ENCODE assay signal across 17 mouse cellular contexts in the genomic region with DNA sequence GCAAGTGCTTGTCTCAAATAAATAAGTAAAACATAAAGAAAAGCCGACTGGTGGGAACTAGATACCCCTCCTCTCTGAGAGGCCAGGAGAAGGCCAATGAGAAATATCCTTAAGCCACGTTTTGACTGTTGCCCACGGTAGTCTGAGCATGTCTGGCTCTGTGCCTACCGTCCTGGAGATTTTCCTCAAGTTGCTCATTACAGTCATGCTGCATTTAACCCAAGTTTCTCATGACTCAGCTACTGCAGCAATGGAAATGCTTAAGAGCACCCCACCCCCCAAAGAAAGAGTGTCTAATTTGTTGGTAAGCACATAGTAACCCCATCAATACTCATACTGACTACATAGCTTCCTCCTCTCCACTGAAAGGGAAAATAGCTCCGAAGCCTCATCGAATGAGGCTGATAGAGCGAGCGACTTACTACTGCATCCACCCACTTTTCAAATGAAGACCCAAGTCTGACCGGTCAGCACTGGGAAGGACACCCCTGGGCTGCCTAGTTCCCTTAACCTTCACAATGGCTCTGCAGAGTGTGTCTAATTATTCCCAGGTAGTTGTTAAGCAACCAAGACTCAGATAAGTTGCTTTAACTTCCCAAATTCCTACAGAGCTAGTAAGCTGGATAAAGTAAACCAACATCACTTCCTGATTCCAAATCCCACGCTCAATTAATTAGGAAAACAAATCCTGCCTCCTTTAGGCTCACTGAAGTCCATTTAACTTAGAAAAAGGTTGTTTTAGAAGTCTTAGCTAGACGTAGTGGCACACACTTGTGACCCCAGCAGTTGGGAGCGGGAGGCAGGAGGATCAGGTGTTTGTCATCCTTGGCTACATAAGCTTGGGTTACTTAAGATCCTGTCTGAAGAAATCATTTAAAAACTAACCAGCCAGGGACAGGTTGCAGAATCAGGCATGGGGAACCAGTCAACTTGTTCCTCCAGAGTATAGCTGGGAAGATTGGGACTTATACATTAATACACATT. TPM values are rescaled to one million over a fixed set of nuclear protein-coding genes. Genes with fewer than 3 reads are reported as not detected.
DNase-seq lines count a peak whose midpoint lies in the region; ATAC-seq and TF ChIP-seq lines count a peak whose summit lies in the region.
"Had no signal": no experiment of that assay in that cellular context is flagged by ENCODE, and none has a peak within 500 bp of the region (broad histone marks: within the 10 kb centered on the region; RNA-seq: fewer than 3 reads in every experiment).

No protein-coding gene starts in this region.

- H3K9me3 ChIP-seq in hindbrain, embryonic 16.5 days (ENCODE audit: control insufficient read depth, low read length), result no peaks in the 10 kb centered on the region
- H3K9me3 ChIP-seq in hindbrain, embryonic 14.5 days (ENCODE audit: control insufficient read depth, low read length), result no peaks in the 10 kb centered on the region
- H3K9me3 ChIP-seq: hindbrain, embryonic 13.5 days; neural tube, embryonic 12.5 days had no signal

- 74% methylated on average over 12 of the region's 12 CpGs for WGBS in hindbrain, embryonic 16.5 days
- WGBS in hindbrain, embryonic 14.5 days, result 79% methylated on average over 12 of the region's 12 CpGs

- no peak overlapping the region for H3K9ac ChIP-seq in hindbrain, embryonic 16.5 days (ENCODE audit: low read depth, low read length)
- no peak overlapping the region for H3K9ac ChIP-seq in hindbrain, embryonic 14.5 days
- H3K9ac ChIP-seq: hindbrain, embryonic 13.5 days; liver, embryonic 14.5 days; neural tube, embryonic 12.5 days had no signal

- TF ChIP-seq CTCF in Patski (IDR thresholded peaks at IDR 0.05), result no peak

- no peak overlapping the region for H3K4me3 ChIP-seq in hindbrain, embryonic 16.5 days (ENCODE audit: low read length)
- no peak overlapping the region for H3K4me3 ChIP-seq in hindbrain, embryonic 14.5 days (replicated peaks; ENCODE audit: low read length)
- H3K4me3 ChIP-seq: hindbrain, embryonic 13.5 days; left cerebral cortex, adult 2 months; neural tube, embryonic 12.5 days had no signal

- H3K27ac ChIP-seq in hindbrain, embryonic 16.5 days (ENCODE audit: low read depth, low read length), result no peak overlapping the region; the same call in 1 of the 2 replicates
- H3K27ac ChIP-seq in hindbrain, embryonic 14.5 days, result no peak overlapping the region
- H3K27ac ChIP-seq: hindbrain, embryonic 13.5 days; left cerebral cortex, adult 2 months; liver, embryonic 14.5 days; macrophage; neural tube, embryonic 12.5 days had no signal

- H3K36me3 ChIP-seq in hindbrain, embryonic 16.5 days (ENCODE audit: control insufficient read depth, insufficient read depth, low read length), result no peaks in the 10 kb centered on the region
- H3K36me3 ChIP-seq in hindbrain, embryonic 14.5 days (replicated peaks; ENCODE audit: control insufficient read depth, insufficient read depth), result peaks cover 8% of the 10 kb centered on the region; the same call in 1 of the 2 replicates

- no peak for DNase-seq in hindbrain, embryonic 14.5 days (ENCODE audit: low spot score)
- peak; percentile 92 for DNase-seq in Patski (ENCODE audit: low read depth, low spot score)
- DNase-seq in kidney, adult 11 months, result peak; percentile 31
- DNase-seq in kidney, postnatal 10 days, result peak; percentile 53
- no peak for DNase-seq in right cerebral cortex, postnatal 14 days
- no peak for DNase-seq in heart, adult 18-20 months
- DNase-seq in frontal cortex, postnatal 36 days (ENCODE audit: low spot score in 2 of 2), result no peak
- DNase-seq: adrenal gland, adult 8-10 months; cerebellum, adult 8-10 months; thymus, adult 18-20 months had no signal

- no peaks in the 10 kb centered on the region for H3K27me3 ChIP-seq in hindbrain, embryonic 16.5 days (replicated peaks; ENCODE audit: control insufficient read depth, insufficient read depth, low read length)
- no peaks in the 10 kb centered on the region for H3K27me3 ChIP-seq in hindbrain, embryonic 14.5 days (ENCODE audit: control insufficient read depth, insufficient read depth, low read length)
- no peaks in the 10 kb centered on the region for H3K27me3 ChIP-seq in Patski
- H3K27me3 ChIP-seq: hindbrain, embryonic 13.5 days; neural tube, embryonic 12.5 days had no signal

- in situ Hi-C loops in Patski (cut with MboI; ENCODE audit: low pct_unique_long_range_greater_than_20kb), result loop anchor here (5.0 kb wide), 1 partner anchor 45 kb away; no protein-coding TSS in a partner anchor

- peaks cover 4% of the 10 kb centered on the region for H3K4me1 ChIP-seq in hindbrain, embryonic 16.5 days (ENCODE audit: control insufficient read depth, insufficient read depth, low read depth, low read length)
- peaks cover 6% of the 10 kb centered on the region; the same call in 1 of the 2 replicates for H3K4me1 ChIP-seq in hindbrain, embryonic 14.5 days (replicated peaks; ENCODE audit: control insufficient read depth, insufficient read depth, low read length)
- H3K4me1 ChIP-seq: neural tube, embryonic 12.5 days had no signal

- CTCF ChIA-PET in Patski (lab: Charles Lee), result interaction anchor here (1.1 to 2.0 kb wide), 4 partner anchors 66 to 143 kb away, joined by 3 to 4 read pairs (median 3); no protein-coding TSS in a partner anchor

- H3K4me2 ChIP-seq in hindbrain, embryonic 16.5 days (ENCODE audit: low read length), result no peak overlapping the region
- no peak overlapping the region for H3K4me2 ChIP-seq in hindbrain, embryonic 14.5 days (replicated peaks)
- H3K4me2 ChIP-seq: hindbrain, embryonic 13.5 days; neural tube, embryonic 12.5 days had no signal

- 0 out of 2 replicates have a peak, but pooled peaks have one; percentile 10 for ATAC-seq in hindbrain, embryonic 16.5 days
- no peak for ATAC-seq in hindbrain, embryonic 14.5 days (ENCODE audit: low FRiP score)
- ATAC-seq in Patski, result peak; percentile 83
- ATAC-seq: midbrain, embryonic 16.5 days had no signal

- POLR2A ChIA-PET in Patski (lab: Charles Lee), result interaction anchor here (1.9 kb wide), 1 partner anchor 131 kb away, joined by 6 read pairs; the partner anchor contains the start of gene E130308A19Rik

RNA-seq across cellular contexts. Expression of gene Inip, which starts 43.6 kb away (rescaled TPM):
- polyA plus RNA-seq in hindbrain, embryonic 16.5 days (2015; fragmentation: Nextera tagmentation; extraction: Ambion mirVana), result 46.7 and 50.7 TPM in 2 replicates
- 52.2 and 52.7 TPM in 2 replicates for polyA plus RNA-seq in hindbrain, embryonic 14.5 days (2014; fragmentation: Nextera tagmentation; extraction: Ambion mirVana)
- polyA plus RNA-seq in Patski (2021), result 11.1 TPM
- total RNA-seq in heart, adult 18-20 months (2021), result 10 to 100 TPM; 10.1 to 11.3 TPM

RNA-seq across cellular contexts. Expression of gene Snx30, which starts 47.9 kb away (rescaled TPM):
- polyA plus RNA-seq in hindbrain, embryonic 16.5 days (2015; fragmentation: Nextera tagmentation; extraction: Ambion mirVana), result 16.5 and 18.8 TPM in 2 replicates
- 21.9 and 29.2 TPM in 2 replicates for polyA plus RNA-seq in hindbrain, embryonic 14.5 days (2014; fragmentation: Nextera tagmentation; extraction: Ambion mirVana)
- polyA plus RNA-seq in Patski (2021), result 9.2 TPM
- total RNA-seq in heart, adult 18-20 months (2021), result 1 to 10 TPM; 6.5 TPM

Comparison
In these comparisons a context has a peak if more than half of its experiments do, and no peak if none do; other contexts are left out.
1. DNase-seq: peak in Patski (single experiment), kidney, adult 11 months (single experiment) and kidney, postnatal 10 days (single experiment); none in hindbrain, embryonic 14.5 days (single experiment), right cerebral cortex, postnatal 14 days (single experiment), heart, adult 18-20 months (0 of 2) and frontal cortex, postnatal 36 days (0 of 2).